Mouse (Mus musculus) kidney, postnatal 0 days (tissue): ENCODE measurements around the gene Tmem169. TPM values are rescaled to one million over a fixed set of nuclear protein-coding genes. Genes with fewer than 3 reads are reported as not detected.
A peak's percentile ranks its signal among the peaks of the same experiment; 100 is the strongest.
"Not testable (repeated sequence)": the region's sequence is repeated elsewhere in the genome, so short reads cannot be mapped to it uniquely, and the experiment has no call there.

Source experiments
- ATAC-seq: fragments of 200-750 bp; cut with Nextera tagmentation; replicated peaks from 2 replicates; pipeline ENCODE4 v1.8.0; 2017; ENCODE audit warnings: low read depth, moderate number of reproducible peaks, moderate TSS enrichment, moderate library complexity; ENCODE audit not compliant: low FRiP score
- DNase-seq: peaks from one replicate; pipeline ENCODE4 v3.0.0-alpha.2; 2016; ENCODE audit warnings: low spot score
- H3K27ac ChIP-seq: fragments of 300-500 bp; sonication (generic); 2 replicates; pipeline ENCODE4 v1.5.1; 2014; ENCODE audit warnings: mild to moderate bottlenecking
- H3K27me3 ChIP-seq: fragments of 300-500 bp; sonication (generic); 2 replicates; pipeline ENCODE4 v1.6.1; 2014; ENCODE audit warnings: low read length, mixed read lengths; ENCODE audit not compliant: insufficient read depth
- H3K36me3 ChIP-seq: fragments of 300-500 bp; sonication (generic); 2 replicates; pipeline ENCODE4 v1.6.1; 2014; ENCODE audit warnings: low read length, mixed read lengths; ENCODE audit not compliant: insufficient read depth
- H3K4me1 ChIP-seq: fragments of 300-500 bp; sonication (generic); replicated peaks from 2 replicates; pipeline ENCODE4 v1.6.1; 2014; ENCODE audit warnings: antibody characterized with exemption, low read length, mixed read lengths; ENCODE audit not compliant: insufficient read depth
- H3K4me2 ChIP-seq: fragments of 300-500 bp; sonication (generic); 2 replicates; pipeline ENCODE4 v1.6.1; 2014; ENCODE audit warnings: mild to moderate bottlenecking, low read length, moderate library complexity, mixed read lengths
- H3K4me3 ChIP-seq: fragments of 300-500 bp; sonication (generic); replicated peaks from 2 replicates; pipeline ENCODE4 v1.5.1; 2014; ENCODE audit warnings: low read depth, low read length
- H3K9ac ChIP-seq: fragments of 300-500 bp; sonication (generic); 2 replicates; pipeline ENCODE4 v1.6.1; 2014; ENCODE audit warnings: low read depth, low read length
- H3K9me3 ChIP-seq: fragments of 300-500 bp; sonication (generic); replicated peaks from 2 replicates; pipeline ENCODE4 v1.6.1; 2016; ENCODE audit warnings: low read length, inconsistent platforms, mixed read lengths
- CTCF ChIP-seq: IDR thresholded peaks from 2 replicates; pipeline ENCODE4 v1.5.1; 2016; ENCODE audit warnings: antibody characterized with exemption, low read depth, mild to moderate bottlenecking, moderate library complexity
- WGBS: fragments of 180-500 bp; shearing (Covaris S2); extraction: QIAGEN DNeasy Blood & Tissue Kit; methylation state at CpG from one replicate; pipeline ENCODE4 v1.1.7; 2014; 5-methylcytosine and 5-hydroxymethylcytosine counted together
- polyA plus RNA-seq: library from polyadenylated mRNA; unstranded; fragments of >200 nt; fragmentation: Nextera tagmentation; extraction: Ambion mirVana; gene quantifications from 2 replicates; pipeline ENCODE4 v1.2.1, GENCODE M21; 2015

Tmem169 gene
- 4.1 and 4.8 TPM in 2 replicates for polyA plus RNA-seq

GRCm38 (mm10) chr1:72283992-72284485 lies at the start of gene Tmem169, which contains the start of gene Pecr:
Tmem169 (plus strand) TSS chr1:72284369.
Pecr (minus strand) TSS chr1:72284314.
- Histone ChIP-seq H3K4me3 (peak within 1 kb of the TSS; percentile 54), H3K27ac (peak within 1 kb of the TSS; percentile 76; the same call in 1 of the 2 replicates), H3K27me3 (no peaks in the 10 kb centered on the region), H3K36me3 (no peaks in the 10 kb centered on the region), H3K4me2 (peak within 1 kb of the TSS; percentile 88), H3K4me1 (no peaks in the 10 kb centered on the region), H3K9ac (peak within 1 kb of the TSS; percentile 71), H3K9me3 (no peaks in the 10 kb centered on the region)
- peak; percentile 97 for DNase-seq
- peak; percentile 39; the same call in 1 of the 2 replicates for TF ChIP-seq CTCF
- WGBS, result under 1% methylated on average over 30 of the region's 30 CpGs
- ATAC-seq, result peak; percentile 98

GRCm38 (mm10) chr1:72236363-72237006 lies 47.7 kb upstream of the Tmem169 start:
- peak; percentile 86 for DNase-seq
- ATAC-seq, result peak; percentile 76
- under 1% methylated on average over 35 of the region's 50 CpGs for WGBS

GRCm38 (mm10) chr1:72237007-72237775 lies 47.0 kb upstream of the Tmem169 start:
- DNase-seq, result peak; percentile 51
- H3K9me3 ChIP-seq, result no peaks in the 10 kb centered on the region
- peak overlapping the region; percentile 30 for H3K4me2 ChIP-seq
- TF ChIP-seq CTCF, result no peak
- peak; percentile 65 for ATAC-seq
- WGBS, result 4% methylated on average over 11 of the region's 13 CpGs
- no peaks in the 10 kb centered on the region for H3K27me3 ChIP-seq
- H3K4me1 ChIP-seq, result no peaks in the 10 kb centered on the region
- H3K9ac ChIP-seq, result no peak overlapping the region
- no peaks in the 10 kb centered on the region for H3K36me3 ChIP-seq
- H3K4me3 ChIP-seq, result peak overlapping the region; percentile 9; the same call in 1 of the 2 replicates
- H3K27ac ChIP-seq, result no peak overlapping the region

More at GRCm38 (mm10) chr1:72236363-72237006, 47.7 kb upstream of the Tmem169 start:
- H3K27me3 ChIP-seq, H3K4me1 ChIP-seq, H3K9me3 ChIP-seq, H3K36me3 ChIP-seq: not testable (repeated sequence)
- peak overlapping the region; percentile 60 for H3K4me2 ChIP-seq
- H3K9ac ChIP-seq, result peak overlapping the region; percentile 48; the same call in 1 of the 2 replicates
- H3K4me3 ChIP-seq, result peak overlapping the region; percentile 50
- H3K27ac ChIP-seq, result peak overlapping the region; percentile 52
- peak; percentile 17; the same call in 1 of the 2 replicates for TF ChIP-seq CTCF

- no peaks in the 10 kb centered on the region for H3K9me3 ChIP-seq
- peak overlapping the region; percentile 8; the same call in 1 of the 2 replicates for H3K4me2 ChIP-seq
- ATAC-seq (no peak), DNase-seq (no peak)
- no peak overlapping the region for H3K9ac ChIP-seq
- no peaks in the 10 kb centered on the region for H3K36me3 ChIP-seq
- no peaks in the 10 kb centered on the region for H3K4me1 ChIP-seq
- 59% methylated on average over 10 of the region's 10 CpGs for whole genome bisulfite sequencing
- no peaks in the 10 kb centered on the region for H3K27me3 ChIP-seq
- H3K4me3 ChIP-seq, result no peak overlapping the region
- H3K27ac ChIP-seq, result no peak overlapping the region
- TF ChIP-seq CTCF, result no peak
Measured at GRCm38 (mm10) chr1:72238016-72238580, 46.1 kb upstream of the Tmem169 start.

- H3K4me2 ChIP-seq, DNase-seq, H3K9ac ChIP-seq, H3K27ac ChIP-seq, H3K36me3 ChIP-seq, ATAC-seq, H3K4me3 ChIP-seq, H3K27me3 ChIP-seq, H3K4me1 ChIP-seq, H3K9me3 ChIP-seq: not testable (repeated sequence)
- 86% methylated on average over 3 of the region's 3 CpGs for WGBS
Measured at GRCm38 (mm10) chr1:72239113-72239512, 45.1 kb upstream of the Tmem169 start.

GRCm38 (mm10) chr1:72242581-72243143 lies 41.5 kb upstream of the Tmem169 start:
- Histone ChIP-seq H3K4me3 (no peak overlapping the region), H3K4me2 (no peak overlapping the region), H3K4me1 (no peaks in the 10 kb centered on the region), H3K36me3 (no peaks in the 10 kb centered on the region), H3K9ac (no peak overlapping the region), H3K27ac (no peak overlapping the region), H3K9me3 (no peaks in the 10 kb centered on the region), H3K27me3 (no peaks in the 10 kb centered on the region)
- no peak for TF ChIP-seq CTCF
- ATAC-seq (no peak), DNase-seq (no peak)
- 91% methylated on average over 5 of the region's 5 CpGs for whole genome bisulfite sequencing
